Mouse (Mus musculus): Measurements from ENCODE around the gene Plekhg1.

GRCm38 (mm10) chr10:3693699-3694280 is 46.4 kb upstream of the Plekhg1 start:
- TF ChIP-seq CTCF (IDR thresholded peaks at IDR 0.05; ENCODE audit: low read depth) (no peak), EP300 (IDR thresholded peaks at IDR 0.05; ENCODE audit: low read depth) (no peak)

Measured in liver, embryonic 14.5 days (tissue).